Mouse (Mus musculus) skeletal muscle tissue, postnatal 0 days (tissue): ENCODE measurements around the gene Vps26c. TPM values are rescaled to one million over a fixed set of nuclear protein-coding genes. Genes with fewer than 3 reads are reported as not detected.

ENCODE experiments used
- polyA plus RNA-seq: library from polyadenylated mRNA; unstranded; fragments of >200 nt; fragmentation: Nextera tagmentation; extraction: Ambion mirVana; gene quantifications from 2 replicates; pipeline ENCODE4 v1.2.1, GENCODE M21; 2015

Vps26c gene
- 29.9 and 36.1 TPM in 2 replicates for polyA plus RNA-seq

GRCm38 (mm10) chr16:94526344-94527151, at the start of gene Vps26c:
TSS of gene Vps26c (minus strand) at chr16:94526830.

GRCm38 (mm10) chr16:94569229-94570176, 42.9 kb upstream of the Vps26c start, which contains the start of gene Dyrk1a:
TSS of gene Dyrk1a (plus strand) at chr16:94570010.

Other genes starting within 250 kb of the Vps26c start
- gene Hlcs, start 213.3 kb downstream of the Vps26c start, polyA plus RNA-seq, result 5.6 and 5.9 TPM in 2 replicates
- 7.0 and 8.9 TPM in 2 replicates for gene Ripply3, start 198.4 kb downstream of the Vps26c start, polyA plus RNA-seq
- 173 and 196 TPM in 2 replicates for gene Ttc3, start 156.2 kb downstream of the Vps26c start, polyA plus RNA-seq
- gene Pigp, start 155.0 kb downstream of the Vps26c start, polyA plus RNA-seq, result 355 and 440 TPM in 2 replicates
- 9.5 and 10.6 TPM in 2 replicates for gene Dyrk1a, start 43.2 kb upstream of the Vps26c start, polyA plus RNA-seq